Mouse (Mus musculus) spleen, embryonic (tissue): ENCODE data around the gene Prkcb.

ENCODE experiments used
- CTCF ChIA-PET: fragments of 350-600 bp; sonication (Branson Sonifier 250); formaldehyde crosslinking; loops from one replicate; lab custom pipeline; 2022; lab: Charles Lee

Prkcb gene

GRCm38 (mm10) chr7:122289243-122290111, 926 bp downstream of the Prkcb start:
- CTCF ChIA-PET: no interaction called here

GRCm38 (mm10) chr7:122290165-122290564, 1.6 kb downstream of the Prkcb start:
- CTCF ChIA-PET: no interaction called here

- CTCF ChIA-PET: interaction anchor here (1.0 kb wide), 1 partner anchor 50 kb away, joined by 3 read pairs; no protein-coding TSS in a partner anchor
Observed at GRCm38 (mm10) chr7:122290771-122291170, 2.2 kb downstream of the Prkcb start.

GRCm38 (mm10) chr7:122292151-122292550, 3.6 kb downstream of the Prkcb start:
- CTCF ChIA-PET: interaction anchor here (0.8 to 1.1 kb wide), 4 partner anchors 13 to 102 kb away, joined by 3 to 4 read pairs (median 4); no protein-coding TSS in a partner anchor

- CTCF ChIA-PET: no interaction called here
Observed at GRCm38 (mm10) chr7:122294111-122294510, 5.6 kb downstream of the Prkcb start.

- CTCF ChIA-PET: no interaction called here
Observed at GRCm38 (mm10) chr7:122295363-122295762, 6.8 kb downstream of the Prkcb start.

GRCm38 (mm10) chr7:122296331-122296730, 7.8 kb downstream of the Prkcb start:
- CTCF ChIA-PET: interaction anchor here (1.1 kb wide), 1 partner anchor 14 kb away, joined by 3 read pairs; no protein-coding TSS in a partner anchor

GRCm38 (mm10) chr7:122296805-122297204, 8.3 kb downstream of the Prkcb start:
- CTCF ChIA-PET: interaction anchor here (1.1 kb wide), 1 partner anchor 13 kb away, joined by 3 read pairs; no protein-coding TSS in a partner anchor

GRCm38 (mm10) chr7:122297627-122298026, 9.1 kb downstream of the Prkcb start:
- CTCF ChIA-PET: interaction anchor here (0.7 kb wide), 1 partner anchor 291 kb away, joined by 3 read pairs; no protein-coding TSS in a partner anchor

GRCm38 (mm10) chr7:122298715-122299114, 10.2 kb downstream of the Prkcb start:
- CTCF ChIA-PET: no interaction called here

- CTCF ChIA-PET: interaction anchor here (0.5 to 0.6 kb wide), 2 partner anchors 14 to 119 kb away, joined by 3 to 26 read pairs; no protein-coding TSS in a partner anchor
Observed at GRCm38 (mm10) chr7:122300538-122300937, 12.0 kb downstream of the Prkcb start.

- CTCF ChIA-PET: interaction anchor here (1.5 kb wide), 1 partner anchor 18 kb away, joined by 4 read pairs; no protein-coding TSS in a partner anchor
Observed at GRCm38 (mm10) chr7:122302538-122302937, 14.0 kb downstream of the Prkcb start.

- CTCF ChIA-PET: no interaction called here
Observed at GRCm38 (mm10) chr7:122303988-122304387, 15.4 kb downstream of the Prkcb start.

GRCm38 (mm10) chr7:122304521-122304920, 16.0 kb downstream of the Prkcb start:
- CTCF ChIA-PET: interaction anchor here (0.6 kb wide), 1 partner anchor 82 kb away, joined by 5 read pairs; no protein-coding TSS in a partner anchor

- CTCF ChIA-PET: interaction anchor here (0.7 kb wide), 1 partner anchor 164 kb away, joined by 3 read pairs; no protein-coding TSS in a partner anchor
Observed at GRCm38 (mm10) chr7:122307241-122307640, 18.7 kb downstream of the Prkcb start.

- CTCF ChIA-PET: interaction anchor here (0.6 to 0.7 kb wide), 2 partner anchors 24 to 55 kb away, joined by 3 read pairs; no protein-coding TSS in a partner anchor
Observed at GRCm38 (mm10) chr7:122308661-122309060, 20.1 kb downstream of the Prkcb start.

GRCm38 (mm10) chr7:122309909-122310725, 21.6 kb downstream of the Prkcb start:
- CTCF ChIA-PET: interaction anchor here (0.5 to 1.5 kb wide), 3 partner anchors 13 to 62 kb away, joined by 3 read pairs; no protein-coding TSS in a partner anchor

GRCm38 (mm10) chr7:122310726-122311018, 22.1 kb downstream of the Prkcb start:
- CTCF ChIA-PET: interaction anchor here (0.5 to 1.5 kb wide), 3 partner anchors 14 to 63 kb away, joined by 3 read pairs; no protein-coding TSS in a partner anchor

- CTCF ChIA-PET: interaction anchor here (0.7 to 1.1 kb wide), 2 partner anchors 13 to 22 kb away, joined by 3 read pairs; no protein-coding TSS in a partner anchor
Observed at GRCm38 (mm10) chr7:122313690-122314477, 25.3 kb downstream of the Prkcb start.

GRCm38 (mm10) chr7:122315720-122316331, 27.3 kb downstream of the Prkcb start:
- CTCF ChIA-PET: interaction anchor here (0.6 kb wide), 1 partner anchor 227 kb away, joined by 3 read pairs; no protein-coding TSS in a partner anchor
